Mouse (Mus musculus) heart, embryonic 14.5 days (tissue): ENCODE results near the gene Sgms2. TPM values are rescaled to one million over a fixed set of nuclear protein-coding genes. Genes with fewer than 3 reads are reported as not detected.

Source experiments
- ATAC-seq: fragments of 200-750 bp; cut with Nextera tagmentation; 2 replicates; pipeline ENCODE4 v1.8.0; 2017; ENCODE audit warnings: low read depth, moderate TSS enrichment; ENCODE audit not compliant: insufficient number of reproducible peaks, insufficient read depth, low FRiP score
- H3K27ac ChIP-seq, 2 experiments: fragments of 200-500 bp in 1 of 2; fragments of 300-500 bp in 1 of 2; sonication (generic) in 1 of 2; replicated peaks in 1 of 2; 2 replicates each; pipeline ENCODE4 v1.5.1; 2012 to 2014; ENCODE audit warnings: low read depth in 2 of 2, low read length in 2 of 2, control low read depth in 1 of 2, mild to moderate bottlenecking in 1 of 2, mixed read lengths in 1 of 2; ENCODE audit not compliant: control insufficient read depth in 1 of 2, insufficient read depth in 1 of 2
- H3K27me3 ChIP-seq: fragments of 300-500 bp; sonication (generic); 2 replicates; pipeline ENCODE4 v1.6.1; 2014; ENCODE audit warnings: mild to moderate bottlenecking, low read length, control low read depth; ENCODE audit not compliant: control insufficient read depth, insufficient read depth
- H3K36me3 ChIP-seq: fragments of 300-500 bp; sonication (generic); 2 replicates; pipeline ENCODE4 v1.6.1; 2014; ENCODE audit warnings: mild to moderate bottlenecking, control low read depth, low read length, mixed read lengths; ENCODE audit not compliant: control insufficient read depth, insufficient read depth
- H3K4me1 ChIP-seq, 2 experiments: fragments of 200-500 bp in 1 of 2; fragments of 300-500 bp in 1 of 2; sonication (generic) in 1 of 2; 2 replicates each; pipeline ENCODE4 v1.6.1; 2012 to 2014; ENCODE audit warnings: low read length in 2 of 2, control low read depth in 1 of 2, mixed read lengths in 1 of 2; ENCODE audit not compliant: control insufficient read depth in 2 of 2, insufficient read depth in 2 of 2
- H3K4me2 ChIP-seq: fragments of 300-500 bp; sonication (generic); 2 replicates; pipeline ENCODE4 v1.6.1; 2014; ENCODE audit warnings: mild to moderate bottlenecking, low read length
- H3K4me3 ChIP-seq, 2 experiments: fragments of 200-500 bp in 1 of 2; fragments of 300-500 bp in 1 of 2; sonication (generic) in 1 of 2; 2 replicates each; pipeline ENCODE4 v1.5.1; 2012 to 2014; ENCODE audit warnings: low read length in 2 of 2, mild to moderate bottlenecking in 2 of 2, control low read depth in 1 of 2, low read depth in 1 of 2, moderate library complexity in 1 of 2; ENCODE audit not compliant: control insufficient read depth in 1 of 2, insufficient read depth in 1 of 2
- H3K9ac ChIP-seq: fragments of 300-500 bp; sonication (generic); 2 replicates; pipeline ENCODE4 v1.6.1; 2014; ENCODE audit warnings: mild to moderate bottlenecking, low read length
- H3K9me3 ChIP-seq: fragments of 300-500 bp; sonication (generic); 2 replicates; pipeline ENCODE4 v1.6.1; 2016; ENCODE audit warnings: low read length, control low read depth; ENCODE audit not compliant: control insufficient read depth
- WGBS: fragments of 180-500 bp; shearing (Covaris S2); extraction: QIAGEN DNeasy Blood & Tissue Kit; methylation state at CpG from one replicate; pipeline ENCODE4 v1.1.7; 2014; 5-methylcytosine and 5-hydroxymethylcytosine counted together
- polyA plus RNA-seq: library from polyadenylated mRNA; unstranded; fragments of >200 nt; fragmentation: Nextera tagmentation; extraction: Ambion mirVana; gene quantifications from 2 replicates; pipeline ENCODE4 v1.2.1, GENCODE M21; 2014

Sgms2 gene
- polyA plus RNA-seq, 1 experiment from 2014 or later: 0.65 TPM

GRCm38 (mm10) chr3:131485388-131485787 is 5.8 kb downstream of the Sgms2 start:
- H3K27ac ChIP-seq: no peak overlapping the region
- ATAC-seq: no peak
- H3K4me1 ChIP-seq: peaks cover 0 to 2% of the 10 kb centered on the region in 2 experiments; a peak in 1 of 4 replicates
- no peaks in the 10 kb centered on the region for H3K36me3 ChIP-seq
- H3K4me3 ChIP-seq: no peak overlapping the region
- H3K9ac ChIP-seq: no peak overlapping the region
- H3K4me2 ChIP-seq: no peak overlapping the region
- WGBS: 36% methylated on average over 5 of the region's 5 CpGs
- H3K27me3 ChIP-seq: peaks cover 11% of the 10 kb centered on the region
- H3K9me3 ChIP-seq: no peaks in the 10 kb centered on the region

DNA sequence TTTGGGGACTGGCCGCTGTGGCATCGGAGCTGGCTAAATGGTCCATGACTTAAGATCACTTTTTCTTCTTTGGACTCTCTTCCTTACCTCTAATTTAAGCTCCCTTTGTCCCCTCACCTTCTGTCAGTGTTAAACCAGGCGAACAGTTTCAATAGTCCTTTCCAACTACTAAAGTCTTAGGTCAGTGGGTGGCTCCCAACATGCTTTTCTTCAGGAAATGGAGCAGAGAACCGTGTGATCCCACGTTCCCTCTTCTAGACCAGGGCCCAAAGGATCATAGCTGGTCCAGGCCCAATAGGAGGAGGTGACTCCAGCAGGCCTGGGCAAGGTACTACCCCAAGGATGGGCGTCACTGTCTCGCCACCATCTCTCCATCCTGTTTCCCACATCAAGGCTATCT is 7.6 kb downstream of the Sgms2 start:
- Histone ChIP-seq H3K9ac (no peak overlapping the region), H3K4me2 (no peak overlapping the region), H3K4me3 (no peak overlapping the region), H3K27me3 (peaks cover 11% of the 10 kb centered on the region), H3K36me3 (no peaks in the 10 kb centered on the region), H3K4me1 (no peaks in the 10 kb centered on the region), H3K9me3 (no peaks in the 10 kb centered on the region), H3K27ac (no peak overlapping the region)
- WGBS: 87% methylated on average over 7 of the region's 7 CpGs
- ATAC-seq: no peak

- WGBS: 74% methylated on average over 17 of the region's 17 CpGs
- no peaks in the 10 kb centered on the region for H3K9me3 ChIP-seq
- H3K4me2 ChIP-seq: no peak overlapping the region
- H3K9ac ChIP-seq: no peak overlapping the region
- no peaks in the 10 kb centered on the region for H3K4me1 ChIP-seq
- H3K27ac ChIP-seq: no peak overlapping the region
- H3K27me3 ChIP-seq: no peaks in the 10 kb centered on the region; the same call in 1 of the 2 replicates
- no peak for ATAC-seq
- no peaks in the 10 kb centered on the region for H3K36me3 ChIP-seq
- no peak overlapping the region for H3K4me3 ChIP-seq
Observed at GRCm38 (mm10) chr3:131481976-131482712, 9.1 kb downstream of the Sgms2 start.

DNA sequence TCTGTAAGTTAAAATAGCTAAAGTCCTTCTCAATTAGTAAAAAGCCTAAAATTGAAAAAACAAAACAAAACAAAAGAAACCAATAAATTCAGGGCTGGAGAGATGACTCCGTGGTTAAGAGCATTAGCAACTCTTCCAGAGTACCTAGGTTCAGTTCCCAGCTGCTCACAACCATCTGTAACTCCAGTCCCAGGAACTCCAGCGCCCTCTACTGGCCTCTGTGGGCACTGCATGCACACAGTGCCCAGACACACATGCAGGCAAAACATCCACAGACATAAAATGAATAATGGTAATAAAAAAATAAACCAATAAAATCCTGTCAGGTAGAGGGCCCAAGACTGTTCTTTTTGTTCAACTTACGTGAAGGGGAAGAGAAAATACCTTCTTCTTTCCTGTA is 10.6 kb downstream of the Sgms2 start:
- ATAC-seq: no peak
- 62% methylated on average over 3 of the region's 3 CpGs for WGBS
- Histone ChIP-seq H3K27ac (no peak overlapping the region), H3K4me3 (no peak overlapping the region), H3K4me2 (no peak overlapping the region), H3K4me1 (no peaks in the 10 kb centered on the region), H3K27me3 (no peaks in the 10 kb centered on the region), H3K36me3 (no peaks in the 10 kb centered on the region), H3K9me3 (no peaks in the 10 kb centered on the region), H3K9ac (no peak overlapping the region)

DNA sequence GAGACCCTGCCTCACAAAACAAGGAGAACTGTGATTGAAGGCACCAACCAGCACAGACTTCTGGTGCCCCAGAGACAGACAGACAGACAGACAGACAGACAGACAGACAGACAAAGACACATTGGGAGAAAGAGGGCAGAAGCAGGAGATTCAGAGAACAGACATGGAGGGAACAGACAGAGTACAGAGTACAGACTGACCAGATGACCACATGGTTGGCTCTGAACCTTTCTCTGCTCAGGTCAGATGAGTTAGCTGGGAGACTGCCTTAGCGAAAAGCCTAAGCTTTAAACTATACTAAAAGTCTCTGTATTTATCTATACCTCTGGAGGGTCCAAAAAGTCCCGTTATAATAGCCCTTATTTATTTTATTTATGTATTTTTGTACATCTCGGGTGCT is 11.8 kb downstream of the Sgms2 start:
- no peak overlapping the region for H3K9ac ChIP-seq
- no peak for ATAC-seq
- WGBS: 79% methylated on average over 3 of the region's 3 CpGs

GRCm38 (mm10) chr3:131476002-131476401 is 15.2 kb downstream of the Sgms2 start:
- no peaks in the 10 kb centered on the region for H3K27me3 ChIP-seq
- H3K4me2 ChIP-seq: no peak overlapping the region
- 92% methylated on average over 10 of the region's 10 CpGs for WGBS
- no peak overlapping the region for H3K4me3 ChIP-seq
- H3K9ac ChIP-seq: no peak overlapping the region
- no peaks in the 10 kb centered on the region for H3K9me3 ChIP-seq
- H3K4me1 ChIP-seq: no peaks in the 10 kb centered on the region
- ATAC-seq: no peak
- H3K27ac ChIP-seq: no peak overlapping the region
- H3K36me3 ChIP-seq: no peaks in the 10 kb centered on the region

More for the DNA sequence above, 11.8 kb downstream of the Sgms2 start:
- no peaks in the 10 kb centered on the region for H3K27me3 ChIP-seq
- H3K36me3 ChIP-seq: no peaks in the 10 kb centered on the region
- H3K9me3 ChIP-seq: no peaks in the 10 kb centered on the region
- no peaks in the 10 kb centered on the region for H3K4me1 ChIP-seq
- no peak overlapping the region for H3K4me3 ChIP-seq
- no peak overlapping the region for H3K4me2 ChIP-seq
- H3K27ac ChIP-seq: no peak overlapping the region

- Histone ChIP-seq H3K9ac (no peak overlapping the region), H3K27me3 (no peaks in the 10 kb centered on the region), H3K9me3 (no peaks in the 10 kb centered on the region), H3K4me3 (no peak overlapping the region), H3K4me1 (no peaks in the 10 kb centered on the region), H3K27ac (no peak overlapping the region), H3K36me3 (no peaks in the 10 kb centered on the region), H3K4me2 (no peak overlapping the region)
- no peak for ATAC-seq
- WGBS: 57% methylated on average over 13 of the region's 13 CpGs
Observed at GRCm38 (mm10) chr3:131474526-131474925, 16.7 kb downstream of the Sgms2 start.

- Histone ChIP-seq H3K27me3 (no peaks in the 10 kb centered on the region), H3K4me2 (no peak overlapping the region), H3K27ac (no peak overlapping the region), H3K4me3 (no peak overlapping the region), H3K36me3 (no peaks in the 10 kb centered on the region), H3K9ac (no peak overlapping the region), H3K4me1 (no peaks in the 10 kb centered on the region), H3K9me3 (no peaks in the 10 kb centered on the region)
- WGBS: 36% methylated on average over 1 of the region's 1 CpGs
- ATAC-seq: no peak
Observed at GRCm38 (mm10) chr3:131473496-131473895, 17.7 kb downstream of the Sgms2 start.
